Mouse (Mus musculus) liver, embryonic 11.5 days (tissue): Measurements from ENCODE around the gene Bri3. TPM values are rescaled to one million over a fixed set of nuclear protein-coding genes. Genes with fewer than 3 reads are reported as not detected.
"Not testable (repeated sequence)": the region's sequence is repeated elsewhere in the genome, so short reads cannot be mapped to it uniquely, and the experiment has no call there.

Experiments
- ATAC-seq: fragments of 200-750 bp; cut with Nextera tagmentation; replicated peaks from 2 replicates; pipeline ENCODE4 v1.8.0; 2017; ENCODE audit warnings: moderate number of reproducible peaks, mild to moderate bottlenecking, moderate TSS enrichment, moderate library complexity; ENCODE audit not compliant: low FRiP score
- DNase-seq: peaks from one replicate; pipeline ENCODE4 v3.0.0-alpha.2; 2017; ENCODE audit warnings: low spot score
- H3K27ac ChIP-seq: fragments of 300-500 bp; sonication (generic); 2 replicates; pipeline ENCODE4 v1.5.1; 2014; ENCODE audit warnings: mild to moderate bottlenecking, low read depth, low read length, control low read depth
- H3K27me3 ChIP-seq: fragments of 300-500 bp; sonication (generic); replicated peaks from 2 replicates; pipeline ENCODE4 v1.6.1; 2014; ENCODE audit warnings: low read length, mixed read lengths; ENCODE audit not compliant: control insufficient read depth, insufficient read depth
- H3K36me3 ChIP-seq: fragments of 300-500 bp; sonication (generic); 2 replicates; pipeline ENCODE4 v1.6.1; 2014; ENCODE audit warnings: mild to moderate bottlenecking, low read length, moderate library complexity, mixed read lengths; ENCODE audit not compliant: control insufficient read depth, insufficient read depth
- H3K4me1 ChIP-seq: fragments of 300-500 bp; sonication (generic); replicated peaks from 2 replicates; pipeline ENCODE4 v1.6.1; 2014; ENCODE audit warnings: low read length, mixed read lengths; ENCODE audit not compliant: control insufficient read depth, insufficient read depth
- H3K4me2 ChIP-seq: fragments of 300-500 bp; sonication (generic); 2 replicates; pipeline ENCODE4 v1.6.1; 2014; ENCODE audit warnings: mild to moderate bottlenecking, control low read depth, moderate library complexity
- H3K4me3 ChIP-seq: fragments of 300-500 bp; sonication (generic); 2 replicates; pipeline ENCODE4 v1.5.1; 2014; ENCODE audit warnings: low read depth, low read length, control low read depth
- H3K9ac ChIP-seq: fragments of 300-500 bp; sonication (generic); 2 replicates; pipeline ENCODE4 v1.6.1; 2014; ENCODE audit warnings: low read depth, low read length, control low read depth
- H3K9me3 ChIP-seq: fragments of 300-500 bp; sonication (generic); 2 replicates; pipeline ENCODE4 v1.6.1; 2016; ENCODE audit warnings: low read length, inconsistent platforms, mixed read lengths; ENCODE audit not compliant: control insufficient read depth
- WGBS: fragments of 180-500 bp; shearing (Covaris S2); extraction: QIAGEN DNeasy Blood & Tissue Kit; methylation state at CpG from one replicate; pipeline ENCODE4 v1.1.7; 2014; 5-methylcytosine and 5-hydroxymethylcytosine counted together
- polyA plus RNA-seq: library from polyadenylated mRNA; unstranded; fragments of >200 nt; fragmentation: Nextera tagmentation; extraction: Ambion mirVana; gene quantifications from 2 replicates; pipeline ENCODE4 v1.2.1, GENCODE M21; 2014

The Bri3 gene
- polyA plus RNA-seq, 1 experiment from 2014 or later, result 59.2 TPM

GRCm38 (mm10) chr5:144357881-144358591 is 113.8 kb downstream of the Bri3 start, which contains the start of gene Baiap2l1:
Gene Baiap2l1, minus strand, starts transcription at chr5:144358112.
- under 1% methylated on average over 58 of the region's 60 CpGs for WGBS
- H3K27me3 ChIP-seq, result peaks cover 16% of the 10 kb centered on the region
- H3K36me3 ChIP-seq, result no peaks in the 10 kb centered on the region
- peaks cover 8% of the 10 kb centered on the region for H3K4me1 ChIP-seq
- H3K27ac ChIP-seq, result no peak within 1 kb of the TSS
- H3K4me3 ChIP-seq, result peak within 1 kb of the TSS; percentile 62
- DNase-seq (peak; percentile 92), ATAC-seq (peak; percentile 94)
- H3K9me3 ChIP-seq, result no peaks in the 10 kb centered on the region
- H3K4me2 ChIP-seq, result peak within 1 kb of the TSS; percentile 85
- H3K9ac ChIP-seq, result peak within 1 kb of the TSS; percentile 53

GRCm38 (mm10) chr5:144358592-144358917 is 114.3 kb downstream of the Bri3 start:
- peaks cover 8% of the 10 kb centered on the region for H3K4me1 ChIP-seq
- 9% methylated on average over 10 of the region's 10 CpGs for WGBS
- no peak overlapping the region for H3K9ac ChIP-seq
- H3K4me3 ChIP-seq, result peak overlapping the region; percentile 62
- peak overlapping the region; percentile 85 for H3K4me2 ChIP-seq
- H3K27ac ChIP-seq, result no peak overlapping the region
- ATAC-seq (no peak), DNase-seq (no peak)
- H3K9me3 ChIP-seq, result no peaks in the 10 kb centered on the region
- no peaks in the 10 kb centered on the region for H3K36me3 ChIP-seq
- peaks cover 16% of the 10 kb centered on the region for H3K27me3 ChIP-seq

- Histone ChIP-seq H3K27ac (no peak overlapping the region), H3K4me2 (no peak overlapping the region), H3K4me3 (no peak overlapping the region), H3K27me3 (peaks cover 16% of the 10 kb centered on the region), H3K4me1 (peaks cover 8% of the 10 kb centered on the region), H3K36me3 (no peaks in the 10 kb centered on the region), H3K9me3 (no peaks in the 10 kb centered on the region), H3K9ac (no peak overlapping the region)
- 73% methylated on average over 6 of the region's 6 CpGs for WGBS
- no peak for DNase-seq
- ATAC-seq, result no peak
Measured at GRCm38 (mm10) chr5:144359886-144360285, 115.6 kb downstream of the Bri3 start.

- no peaks in the 10 kb centered on the region for H3K9me3 ChIP-seq
- ATAC-seq, result no peak
- no peak overlapping the region for H3K27ac ChIP-seq
- peaks cover 8% of the 10 kb centered on the region for H3K4me1 ChIP-seq
- WGBS, result 61% methylated on average over 6 of the region's 6 CpGs
- H3K36me3 ChIP-seq, result no peaks in the 10 kb centered on the region
- peaks cover 16% of the 10 kb centered on the region for H3K27me3 ChIP-seq
- H3K9ac ChIP-seq, result no peak overlapping the region
- no peak for DNase-seq
- H3K4me2 ChIP-seq, result no peak overlapping the region
- no peak overlapping the region for H3K4me3 ChIP-seq
Measured at GRCm38 (mm10) chr5:144360346-144360745, 116.1 kb downstream of the Bri3 start.

GRCm38 (mm10) chr5:144364680-144365357 is 120.6 kb downstream of the Bri3 start:
- Histone ChIP-seq H3K27ac (no peak overlapping the region), H3K4me1 (no peaks in the 10 kb centered on the region), H3K4me3 (no peak overlapping the region), H3K9me3 (no peaks in the 10 kb centered on the region), H3K27me3 (no peaks in the 10 kb centered on the region), H3K9ac (no peak overlapping the region), H3K36me3 (no peaks in the 10 kb centered on the region), H3K4me2 (no peak overlapping the region)
- ATAC-seq (no peak), DNase-seq (no peak)
- 80% methylated on average over 11 of the region's 11 CpGs for WGBS

GRCm38 (mm10) chr5:144366551-144366950 is 122.3 kb downstream of the Bri3 start:
- ATAC-seq, DNase-seq, H3K36me3 ChIP-seq, H3K4me3 ChIP-seq, H3K9me3 ChIP-seq, H3K4me2 ChIP-seq, H3K9ac ChIP-seq, H3K27me3 ChIP-seq, H3K27ac ChIP-seq, H3K4me1 ChIP-seq: not testable (repeated sequence)
- 67% methylated on average over 6 of the region's 6 CpGs for WGBS

GRCm38 (mm10) chr5:144368661-144369205 is 124.5 kb downstream of the Bri3 start:
- 83% methylated on average over 9 of the region's 9 CpGs for WGBS
- Histone ChIP-seq H3K4me2 (no peak overlapping the region), H3K9ac (no peak overlapping the region), H3K9me3 (no peaks in the 10 kb centered on the region), H3K27ac (no peak overlapping the region), H3K4me1 (no peaks in the 10 kb centered on the region), H3K4me3 (no peak overlapping the region), H3K27me3 (no peaks in the 10 kb centered on the region), H3K36me3 (no peaks in the 10 kb centered on the region)
- no peak for ATAC-seq
- no peak for DNase-seq

GRCm38 (mm10) chr5:144370986-144371385 is 126.7 kb downstream of the Bri3 start:
- Histone ChIP-seq H3K4me3 (no peak overlapping the region), H3K9ac (no peak overlapping the region), H3K36me3 (no peaks in the 10 kb centered on the region), H3K4me2 (no peak overlapping the region), H3K27me3 (no peaks in the 10 kb centered on the region), H3K4me1 (no peaks in the 10 kb centered on the region), H3K27ac (no peak overlapping the region), H3K9me3 (no peaks in the 10 kb centered on the region)
- WGBS, result 13% methylated on average over 6 of the region's 6 CpGs
- ATAC-seq (peak; percentile 67), DNase-seq (peak; percentile 47)
